Mouse (Mus musculus) CD8-positive naive resting alpha-beta T cell, adult 2 months (primary cell): ENCODE data around the gene Patl2.
A peak's percentile ranks its signal among the peaks of the same experiment; 100 is the strongest.

Experiments used
- DNase-seq, 2 experiments: peaks; one replicate each; pipeline ENCODE4 v3.0.0; 2022; ENCODE audit warnings: low read depth in 2 of 2, low spot score in 2 of 2

The Patl2 gene

GRCm38 (mm10) chr2:122180051-122180822, 5.8 kb downstream of the Patl2 start:
- peak; percentile 36 to 50 for DNase-seq

- DNase-seq = no peak
Observed at GRCm38 (mm10) chr2:122172188-122172587, 13.8 kb downstream of the Patl2 start.

DNA sequence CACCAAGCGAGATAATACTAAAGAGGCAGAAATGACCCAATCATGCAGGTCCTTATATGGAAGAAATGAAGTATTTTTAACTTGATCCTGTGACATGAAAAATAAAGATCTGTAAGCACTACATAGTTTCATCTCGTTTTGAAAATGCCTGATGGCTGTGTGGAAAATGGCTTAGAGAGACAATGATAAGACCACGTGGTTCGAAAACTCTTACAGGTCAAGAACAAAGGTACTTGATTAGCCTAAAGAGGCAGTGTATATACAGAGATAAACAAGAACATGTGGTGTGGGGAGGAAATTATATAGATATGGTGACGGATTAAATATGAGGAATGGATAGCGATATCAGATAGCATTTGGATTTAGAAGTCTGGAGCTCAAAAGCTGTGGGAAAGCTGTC, 14.7 kb downstream of the Patl2 start:
- DNase-seq = no peak

- no peak for DNase-seq
Observed at GRCm38 (mm10) chr2:122164293-122164692, 21.7 kb downstream of the Patl2 start.

- no peak for DNase-seq
Observed at GRCm38 (mm10) chr2:122163430-122164195, 22.4 kb downstream of the Patl2 start.

- no peak for DNase-seq
Observed at GRCm38 (mm10) chr2:122162529-122162928, 23.5 kb downstream of the Patl2 start.

DNA sequence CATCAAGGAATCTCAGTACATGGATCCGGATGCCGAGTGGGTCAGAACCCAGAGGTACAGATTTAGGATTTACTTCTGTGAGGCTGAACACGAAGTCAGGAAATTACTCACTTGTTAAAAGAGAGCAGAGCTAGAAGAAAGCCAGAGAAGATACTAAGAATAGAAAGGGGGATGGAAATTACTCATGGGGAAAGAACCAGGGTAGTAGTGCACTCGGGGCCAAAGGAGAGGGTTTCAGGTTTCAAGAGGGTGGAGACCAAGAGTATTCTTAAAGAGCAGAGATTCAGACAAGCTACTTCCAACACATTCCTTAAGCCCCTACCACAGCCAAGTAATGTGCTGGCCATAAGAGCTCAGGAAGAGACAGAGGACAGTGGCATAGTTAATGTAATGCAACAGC, 24.4 kb downstream of the Patl2 start:
- no peak for DNase-seq

DNA sequence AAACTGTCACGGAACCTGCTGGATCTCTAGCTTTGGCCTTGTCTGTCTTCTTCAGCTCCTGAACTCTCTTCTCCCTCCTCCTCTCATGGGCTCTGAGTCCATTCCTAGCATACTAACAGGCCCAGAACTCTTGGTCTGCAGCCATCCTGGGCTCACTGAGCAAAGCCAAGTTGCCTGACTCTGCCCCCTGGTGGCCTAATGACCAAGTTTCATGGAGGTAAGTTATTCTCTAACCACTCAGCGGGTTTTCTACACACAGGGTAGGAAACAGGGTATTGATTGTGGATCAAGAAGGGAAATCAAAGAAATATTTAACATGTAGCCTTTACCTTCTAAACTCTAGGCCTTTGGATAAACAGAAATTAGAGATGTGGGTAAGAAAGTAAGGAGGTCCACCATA, 25.3 kb downstream of the Patl2 start, which contains the start of gene Trim69:
Trim69 (plus strand) TSS at position 21 of the 400 bp plus-strand sequence.
- peak; percentile 79 to 83 for DNase-seq

- no peak for DNase-seq
Observed at GRCm38 (mm10) chr2:122159667-122160066, 26.3 kb downstream of the Patl2 start.

GRCm38 (mm10) chr2:122158362-122158802, 27.6 kb downstream of the Patl2 start:
- DNase-seq = no peak

GRCm38 (mm10) chr2:122157561-122157960, 28.4 kb downstream of the Patl2 start:
- DNase-seq = no peak

DNA sequence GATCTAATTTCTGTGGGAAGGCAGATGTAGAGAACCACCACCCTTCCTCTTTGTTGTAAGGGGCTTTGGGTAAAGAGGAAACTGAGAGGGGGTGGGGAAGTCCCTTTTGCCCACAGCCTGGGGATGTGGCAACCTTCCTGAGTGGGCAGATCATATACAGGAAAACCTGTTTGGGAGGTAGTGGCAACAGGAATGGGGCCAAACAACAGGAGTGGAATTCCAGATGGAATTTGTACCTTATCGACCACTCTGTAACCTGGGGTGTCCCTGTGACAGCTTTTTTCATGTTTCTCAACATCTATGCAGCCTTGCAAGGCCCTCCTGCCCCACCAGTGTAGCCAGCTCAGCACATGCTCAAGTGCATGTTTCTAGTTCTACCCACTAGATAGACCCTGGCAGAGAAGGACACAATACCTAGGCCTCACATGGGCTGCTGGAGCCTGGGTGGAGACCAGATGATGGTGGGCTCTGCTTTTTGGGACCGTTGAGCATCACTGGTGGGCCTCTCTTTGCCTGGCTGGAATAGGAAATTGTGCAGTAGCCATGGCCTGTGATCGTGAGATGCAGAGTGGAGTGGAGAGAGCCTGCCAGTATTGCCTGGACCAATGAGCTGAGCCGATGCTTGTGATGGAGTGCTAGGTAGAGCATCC, 29.8 kb downstream of the Patl2 start:
- no peak for DNase-seq

DNA sequence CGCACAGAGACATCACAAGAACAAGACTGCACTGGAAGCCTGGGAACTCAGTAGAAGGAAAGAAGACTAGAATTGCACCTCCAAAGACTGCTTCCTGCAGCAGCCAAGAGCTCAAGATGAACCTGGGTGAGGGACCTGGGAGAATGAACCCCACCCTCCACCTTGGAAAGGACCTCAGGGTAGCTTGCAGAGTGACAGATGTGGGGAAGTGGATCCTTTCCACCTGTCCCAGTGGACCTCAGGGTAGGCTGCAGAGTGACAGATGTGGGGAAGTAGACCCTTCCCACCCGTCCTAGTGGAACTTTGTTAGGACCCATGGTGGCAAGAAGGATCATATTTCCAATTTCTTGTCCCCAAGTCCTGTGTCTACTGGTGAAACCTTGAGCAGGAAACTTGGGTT, 30.7 kb downstream of the Patl2 start:
- DNase-seq = no peak

- no peak for DNase-seq
Observed at GRCm38 (mm10) chr2:122154479-122154878, 31.5 kb downstream of the Patl2 start.

GRCm38 (mm10) chr2:122153681-122154365, 32.2 kb downstream of the Patl2 start:
- DNase-seq = no peak

DNA sequence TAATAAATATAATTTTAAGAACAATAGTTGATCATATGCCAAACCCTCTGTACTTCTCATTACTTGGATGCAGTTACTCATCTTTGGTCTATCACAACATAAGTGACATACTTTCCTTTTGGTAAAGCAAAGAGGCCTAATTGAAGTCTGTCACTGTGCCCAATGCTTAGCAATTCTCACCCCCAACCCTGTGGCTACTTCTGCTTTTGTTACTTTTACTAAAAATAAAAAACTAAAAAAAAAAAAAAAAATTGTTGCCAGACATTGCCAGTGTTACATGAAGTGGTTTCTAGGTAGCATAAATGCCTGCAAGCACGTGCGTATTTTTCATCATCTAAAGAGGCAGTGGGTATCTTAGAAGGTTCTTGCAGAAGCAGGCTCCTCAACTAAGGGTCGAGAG, 33.1 kb downstream of the Patl2 start:
- no peak for DNase-seq

DNA sequence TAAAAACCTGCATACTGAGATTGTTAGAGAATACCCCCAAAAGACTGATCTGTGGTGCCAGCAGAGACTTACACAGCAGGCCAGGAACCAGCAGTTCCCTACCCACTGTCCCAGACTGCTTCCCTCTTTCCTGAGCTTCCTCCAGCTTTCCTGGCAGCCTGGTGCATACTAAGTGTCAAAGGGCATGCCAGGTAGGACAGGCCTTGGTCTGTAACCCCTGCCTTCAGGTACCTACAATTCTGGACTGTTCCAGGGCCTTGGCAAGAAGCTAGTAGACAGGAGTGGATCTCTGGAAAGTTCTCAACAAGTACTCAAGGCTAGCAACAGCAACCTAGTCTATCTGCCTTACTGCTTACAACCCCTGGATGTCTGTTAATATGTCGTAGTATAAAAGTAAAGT, 34.8 kb downstream of the Patl2 start:
- no peak for DNase-seq

GRCm38 (mm10) chr2:122149716-122150115, 36.3 kb downstream of the Patl2 start:
- DNase-seq = no peak

GRCm38 (mm10) chr2:122149316-122149715, 36.7 kb downstream of the Patl2 start:
- no peak for DNase-seq

DNA sequence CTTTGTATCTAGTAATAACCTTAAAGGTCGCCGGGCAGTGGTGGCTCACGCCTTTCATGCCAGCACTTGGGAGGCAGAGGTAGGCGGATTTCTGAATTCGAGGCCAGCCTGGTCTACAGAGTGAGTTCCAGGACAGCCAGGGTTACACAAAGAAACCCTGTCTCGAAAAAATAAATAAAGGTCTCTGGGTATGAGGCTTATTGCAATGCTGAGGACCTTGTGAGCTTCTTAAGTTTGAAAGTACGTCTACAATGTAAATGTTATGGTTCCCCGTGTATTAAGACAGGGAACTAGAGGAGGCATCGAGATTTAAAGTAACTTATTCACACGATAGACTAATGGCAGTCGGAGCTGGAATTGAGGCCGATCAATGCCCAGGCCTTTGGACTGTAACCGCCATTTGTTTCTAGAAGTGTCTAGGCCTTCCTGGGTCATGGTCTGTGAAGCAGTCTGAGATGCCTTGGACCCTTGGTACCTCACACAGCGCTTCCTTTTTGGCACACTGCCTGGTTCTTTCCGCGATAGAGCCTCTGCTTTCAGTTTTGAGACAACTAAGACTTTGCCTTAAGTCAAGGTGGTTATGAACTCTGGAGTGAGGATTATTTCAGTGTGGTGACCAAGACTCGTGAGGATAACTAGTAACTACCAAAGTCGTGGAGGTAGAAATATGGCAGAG, 37.6 kb downstream of the Patl2 start:
- DNase-seq = peak; percentile 69 to 72
